Mouse (Mus musculus): ENCODE data around the gene Mmp17. TPM values are rescaled to one million over a fixed set of nuclear protein-coding genes. Genes with fewer than 3 reads are reported as not detected.
"Not testable (repeated sequence)": the region's sequence is repeated elsewhere in the genome, so short reads cannot be mapped to it uniquely, and the experiment has no call there.

The Mmp17 gene
- polyA plus RNA-seq, 1 experiment from 2014 or later: 1.4 TPM

GRCm38 (mm10) chr5:129594116-129595114 is 10.4 kb downstream of the Mmp17 start:
- no peak for ATAC-seq (ENCODE audit: insufficient number of reproducible peaks, low FRiP score, low TSS enrichment, low read depth)
- H3K36me3 ChIP-seq: no peaks in the 10 kb centered on the region
- H3K4me3 ChIP-seq: no peak overlapping the region
- peaks cover 7% of the 10 kb centered on the region; the same call in 1 of the 2 replicates for H3K27me3 ChIP-seq
- peaks cover 8% of the 10 kb centered on the region for H3K4me1 ChIP-seq
- no peak overlapping the region for H3K4me2 ChIP-seq
- WGBS: 26% methylated on average over 19 of the region's 19 CpGs
- no peaks in the 10 kb centered on the region for H3K9me3 ChIP-seq
- H3K27ac ChIP-seq: no peak overlapping the region
- no peak overlapping the region for H3K9ac ChIP-seq

DNA sequence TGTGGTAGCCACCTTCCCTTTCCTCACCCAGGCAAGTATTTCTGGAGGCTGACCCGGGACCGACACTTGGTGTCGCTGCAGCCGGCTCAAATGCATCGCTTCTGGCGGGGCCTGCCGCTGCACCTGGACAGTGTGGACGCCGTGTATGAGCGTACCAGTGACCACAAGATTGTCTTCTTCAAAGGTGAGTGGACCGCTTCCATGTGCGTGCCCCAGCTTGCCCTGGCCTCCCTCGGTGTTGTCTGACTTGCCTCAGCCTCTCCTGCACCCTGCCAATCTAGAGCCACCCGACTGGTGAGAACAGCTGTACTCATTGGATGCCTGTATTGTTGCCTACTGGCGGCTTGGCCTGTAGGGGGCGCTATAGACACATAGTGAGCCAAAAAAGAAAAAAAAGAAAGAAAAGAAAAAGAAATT is 18.1 kb downstream of the Mmp17 start:
- Histone ChIP-seq H3K9me3 (no peaks in the 10 kb centered on the region), H3K27me3 (no peaks in the 10 kb centered on the region), H3K36me3 (no peaks in the 10 kb centered on the region), H3K4me2 (no peak overlapping the region), H3K27ac (no peak overlapping the region), H3K4me1 (no peaks in the 10 kb centered on the region), H3K9ac (no peak overlapping the region), H3K4me3 (no peak overlapping the region)
- ATAC-seq (ENCODE audit: insufficient number of reproducible peaks, low FRiP score, low TSS enrichment, low read depth): no peak
- WGBS: 47% methylated on average over 16 of the region's 16 CpGs

DNA sequence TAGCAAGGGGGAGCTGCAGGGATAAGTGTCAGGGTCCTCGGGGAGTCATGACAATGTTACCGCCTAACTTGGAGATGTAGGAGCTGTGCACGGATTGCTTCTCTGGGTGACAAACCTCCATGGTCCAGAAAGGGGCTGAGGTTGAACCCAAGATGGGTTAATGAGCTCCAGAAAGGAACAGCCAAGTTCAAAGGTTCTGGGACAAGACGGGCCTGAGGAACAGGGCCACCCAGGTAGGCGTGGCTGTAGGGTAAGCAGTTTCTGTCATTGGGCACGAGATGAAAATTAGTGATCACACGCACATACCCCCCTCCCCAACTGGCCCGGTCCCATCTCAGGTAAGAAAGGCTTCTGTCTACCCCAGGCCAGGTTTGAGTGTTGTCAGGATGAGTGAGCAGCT is 23.5 kb downstream of the Mmp17 start:
- Histone ChIP-seq H3K4me1 (no peaks in the 10 kb centered on the region), H3K27me3 (no peaks in the 10 kb centered on the region), H3K4me3 (no peak overlapping the region), H3K27ac (no peak overlapping the region), H3K4me2 (no peak overlapping the region), H3K9ac (no peak overlapping the region), H3K9me3 (no peaks in the 10 kb centered on the region), H3K36me3 (no peaks in the 10 kb centered on the region)
- no peak for ATAC-seq (ENCODE audit: insufficient number of reproducible peaks, low FRiP score, low TSS enrichment, low read depth)
- WGBS: 80% methylated on average over 8 of the region's 8 CpGs

DNA sequence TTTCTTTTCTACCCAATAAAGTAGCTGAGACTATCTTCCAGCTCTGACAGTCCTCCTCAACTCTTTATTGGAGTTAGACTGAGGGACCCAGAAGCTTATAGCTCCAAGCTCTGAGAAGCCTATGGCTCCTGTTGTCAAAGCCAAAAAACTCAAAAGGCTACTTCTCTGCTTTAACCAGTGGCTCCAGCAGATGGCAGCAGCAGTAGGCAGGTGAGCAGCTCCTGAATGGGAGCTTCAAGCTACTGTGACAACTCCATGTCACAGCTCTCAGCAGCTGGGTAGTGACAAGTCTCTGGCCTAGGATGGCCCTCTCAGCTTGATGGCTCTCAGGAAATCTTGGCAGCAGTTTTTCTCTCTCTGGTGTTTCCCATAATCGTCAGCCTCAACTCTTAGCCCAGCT is 27.1 kb downstream of the Mmp17 start:
- Histone ChIP-seq H3K36me3 (no peaks in the 10 kb centered on the region), H3K4me3 (no peak overlapping the region), H3K4me2 (no peak overlapping the region), H3K27ac (no peak overlapping the region), H3K27me3 (no peaks in the 10 kb centered on the region), H3K9ac (no peak overlapping the region), H3K4me1 (no peaks in the 10 kb centered on the region), H3K9me3 (no peaks in the 10 kb centered on the region)
- 8% methylated on average over 1 of the region's 1 CpGs for WGBS
- no peak for ATAC-seq (ENCODE audit: insufficient number of reproducible peaks, low FRiP score, low TSS enrichment, low read depth)

GRCm38 (mm10) chr5:129620600-129620999 is 36.6 kb downstream of the Mmp17 start:
- H3K4me1 ChIP-seq; H3K36me3 ChIP-seq; ATAC-seq (ENCODE audit: insufficient number of reproducible peaks, low FRiP score, low TSS enrichment, low read depth); H3K4me3 ChIP-seq; H3K27me3 ChIP-seq; H3K4me2 ChIP-seq; H3K9me3 ChIP-seq; H3K27ac ChIP-seq; H3K9ac ChIP-seq: not testable (repeated sequence)
- 64% methylated on average over 9 of the region's 9 CpGs for WGBS

DNA sequence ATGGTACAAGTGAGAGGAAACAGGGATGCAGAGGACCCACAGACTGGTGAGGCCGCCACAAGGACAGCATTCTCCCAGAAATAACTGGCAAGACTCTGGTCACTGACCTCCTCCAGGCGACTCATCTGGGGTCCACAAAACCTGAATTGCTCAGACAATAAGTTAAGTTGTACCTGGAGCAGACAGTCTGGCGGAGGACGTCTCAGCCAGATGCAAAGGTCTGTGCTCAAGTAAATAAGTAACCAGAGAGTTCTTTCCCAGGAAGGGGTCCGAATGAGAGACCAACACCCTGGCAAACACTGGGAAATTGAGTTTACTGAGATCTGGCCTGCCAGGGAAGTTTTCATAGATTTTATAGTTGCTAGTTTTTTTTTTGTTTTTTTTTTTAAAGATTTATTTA is 37.4 kb downstream of the Mmp17 start:
- no peaks in the 10 kb centered on the region for H3K4me1 ChIP-seq
- H3K27ac ChIP-seq: no peak overlapping the region
- H3K9ac ChIP-seq: no peak overlapping the region
- ATAC-seq (ENCODE audit: insufficient number of reproducible peaks, low FRiP score, low TSS enrichment, low read depth): no peak
- H3K4me2 ChIP-seq: no peak overlapping the region
- H3K4me3 ChIP-seq: no peak overlapping the region
- no peaks in the 10 kb centered on the region for H3K9me3 ChIP-seq
- H3K36me3 ChIP-seq: no peaks in the 10 kb centered on the region
- 82% methylated on average over 5 of the region's 5 CpGs for WGBS
- H3K27me3 ChIP-seq: no peaks in the 10 kb centered on the region

DNA sequence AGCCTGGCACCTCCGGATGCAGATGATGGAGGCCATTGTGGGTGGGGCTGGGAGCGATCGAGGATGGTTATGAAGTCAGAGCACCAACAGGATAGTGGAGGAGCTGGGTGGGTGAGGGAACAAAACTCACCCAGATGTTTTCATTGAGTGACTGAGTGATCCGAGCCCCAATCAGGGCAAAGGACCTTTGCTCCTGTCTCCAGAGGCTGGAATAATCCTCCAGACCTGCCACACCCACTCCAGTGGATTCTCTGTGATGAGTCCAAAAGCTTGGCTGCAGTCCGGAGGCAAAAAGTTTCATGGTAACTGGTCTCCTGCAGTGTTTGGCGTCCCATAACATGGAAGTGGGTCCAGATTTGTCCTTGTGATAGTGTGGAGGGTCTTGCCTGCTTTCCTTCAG is 42.1 kb downstream of the Mmp17 start:
- ATAC-seq (ENCODE audit: insufficient number of reproducible peaks, low FRiP score, low TSS enrichment, low read depth): no peak
- Histone ChIP-seq H3K27ac (no peak overlapping the region), H3K4me2 (no peak overlapping the region), H3K9me3 (no peaks in the 10 kb centered on the region), H3K36me3 (no peaks in the 10 kb centered on the region), H3K4me3 (no peak overlapping the region), H3K4me1 (no peaks in the 10 kb centered on the region), H3K9ac (no peak overlapping the region), H3K27me3 (no peaks in the 10 kb centered on the region)
- 79% methylated on average over 6 of the region's 6 CpGs for WGBS

GRCm38 (mm10) chr5:129626586-129626985 is 42.6 kb downstream of the Mmp17 start:
- ATAC-seq (ENCODE audit: insufficient number of reproducible peaks, low FRiP score, low TSS enrichment, low read depth); H3K9me3 ChIP-seq; H3K27me3 ChIP-seq; H3K4me2 ChIP-seq; H3K27ac ChIP-seq; H3K4me1 ChIP-seq; H3K36me3 ChIP-seq; H3K9ac ChIP-seq; H3K4me3 ChIP-seq: not testable (repeated sequence)
- 69% methylated on average over 4 of the region's 4 CpGs for WGBS

DNA sequence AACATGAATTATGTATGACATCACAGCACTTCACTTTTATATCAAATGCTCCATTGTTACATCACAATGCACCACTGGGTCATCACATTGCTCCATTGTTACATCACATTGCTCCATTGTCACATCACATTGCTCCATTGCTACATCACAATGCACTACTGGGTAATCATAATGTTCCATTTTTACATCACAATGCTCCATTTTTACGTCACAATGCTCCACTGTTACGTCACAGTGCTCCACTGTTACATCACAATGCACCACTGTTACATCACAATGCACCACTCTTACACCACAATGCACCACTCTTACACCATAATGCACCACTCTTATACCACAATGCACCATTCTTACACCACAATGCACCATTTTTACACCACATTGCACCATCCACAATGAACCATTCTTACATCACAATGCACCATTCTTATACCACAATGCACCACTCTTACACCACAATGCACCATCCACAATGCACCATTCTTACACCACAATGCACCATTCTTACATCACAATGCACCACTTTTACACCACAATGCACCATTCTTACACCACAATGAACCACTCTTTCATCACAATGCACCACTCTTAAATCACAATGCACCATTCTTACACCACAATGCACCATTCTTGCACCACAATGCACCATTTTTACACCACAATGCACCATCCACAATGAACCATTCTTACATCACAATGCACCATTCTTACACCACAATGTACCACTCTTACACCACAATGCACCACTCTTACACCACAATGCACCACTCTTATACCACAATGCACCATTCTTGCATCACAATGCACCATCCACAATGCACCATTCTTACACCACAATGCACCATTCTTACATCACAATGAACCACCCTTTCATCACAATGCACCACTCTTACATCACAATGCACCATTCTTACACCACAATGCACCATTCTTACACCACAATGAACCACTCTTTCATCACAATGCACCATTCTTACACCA is 48.6 kb downstream of the Mmp17 start:
- not testable (repeated sequence) for ATAC-seq (ENCODE audit: insufficient number of reproducible peaks, low FRiP score, low TSS enrichment, low read depth); H3K9me3 ChIP-seq; H3K9ac ChIP-seq; H3K27me3 ChIP-seq; H3K4me1 ChIP-seq; H3K27ac ChIP-seq; H3K36me3 ChIP-seq; H3K4me3 ChIP-seq; H3K4me2 ChIP-seq
- 69% methylated on average over 2 of the region's 2 CpGs for WGBS

DNA sequence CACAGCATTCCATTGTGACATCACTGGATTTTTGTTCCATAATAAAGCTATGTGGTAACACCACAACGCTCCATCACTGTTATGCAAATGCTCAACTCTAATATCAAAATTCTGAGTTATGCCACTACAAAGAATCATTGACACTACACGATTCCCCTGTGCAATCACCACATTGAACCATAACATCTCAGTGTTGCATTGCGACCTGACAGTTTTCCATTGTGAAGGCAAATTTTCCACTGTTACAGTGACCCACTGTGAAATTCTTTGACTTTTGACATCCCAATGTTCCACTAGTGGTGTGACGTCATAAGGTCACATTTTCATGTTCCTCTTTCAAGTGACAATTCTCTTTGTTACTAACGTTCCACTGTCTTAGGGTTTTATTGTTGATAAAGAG is 66.9 kb downstream of the Mmp17 start:
- Histone ChIP-seq H3K27ac (no peak overlapping the region), H3K4me1 (no peaks in the 10 kb centered on the region), H3K9ac (no peak overlapping the region), H3K9me3 (no peaks in the 10 kb centered on the region), H3K36me3 (peaks cover 11% of the 10 kb centered on the region), H3K4me2 (no peak overlapping the region), H3K27me3 (no peaks in the 10 kb centered on the region), H3K4me3 (no peak overlapping the region)
- 94% methylated on average over 5 of the region's 5 CpGs for WGBS
- ATAC-seq (ENCODE audit: insufficient number of reproducible peaks, low FRiP score, low TSS enrichment, low read depth): no peak

GRCm38 (mm10) chr5:129657016-129657415 is 73.0 kb downstream of the Mmp17 start:
- Histone ChIP-seq H3K4me2 (no peak overlapping the region), H3K27ac (no peak overlapping the region), H3K36me3 (peaks cover 67% of the 10 kb centered on the region), H3K4me1 (no peaks in the 10 kb centered on the region), H3K9me3 (no peaks in the 10 kb centered on the region), H3K9ac (no peak overlapping the region), H3K27me3 (no peaks in the 10 kb centered on the region), H3K4me3 (no peak overlapping the region)
- no peak for ATAC-seq (ENCODE audit: insufficient number of reproducible peaks, low FRiP score, low TSS enrichment, low read depth)
- 93% methylated on average over 10 of the region's 10 CpGs for WGBS

- no peak overlapping the region for H3K4me3 ChIP-seq
- H3K9me3 ChIP-seq: no peaks in the 10 kb centered on the region
- no peak for ATAC-seq (ENCODE audit: insufficient number of reproducible peaks, low FRiP score, low TSS enrichment, low read depth)
- whole genome bisulfite sequencing: 93% methylated on average over 15 of the region's 15 CpGs
- H3K36me3 ChIP-seq: peaks cover 65% of the 10 kb centered on the region
- H3K4me1 ChIP-seq: no peaks in the 10 kb centered on the region
- H3K27me3 ChIP-seq: no peaks in the 10 kb centered on the region
- no peak overlapping the region for H3K9ac ChIP-seq
- no peak overlapping the region for H3K4me2 ChIP-seq
- H3K27ac ChIP-seq: no peak overlapping the region
These were observed 74.0 kb downstream of the Mmp17 start for GRCm38 (mm10) chr5:129657931-129658330.
